Mouse (Mus musculus) lung, postnatal 0 days (tissue): ENCODE data around the gene Zfp108.

Experiments used
- CTCF ChIP-seq: IDR thresholded peaks from 2 replicates; pipeline ENCODE4 v1.5.1; 2016; ENCODE audit warnings: antibody characterized with exemption, mild to moderate bottlenecking
- EP300 ChIP-seq: IDR thresholded peaks from 2 replicates; pipeline ENCODE4 v1.6.1; 2016; ENCODE audit warnings: antibody characterized with exemption, mild to moderate bottlenecking, control low read depth

GRCm38 (mm10) chr7:24286916-24287315, 32.3 kb downstream of the Zfp108 start:
- TF ChIP-seq CTCF = no peak
- TF ChIP-seq EP300 = no peak
